Mouse (Mus musculus) neural tube, embryonic 15.5 days (tissue): ENCODE results near the gene Cox6a1. TPM values are rescaled to one million over a fixed set of nuclear protein-coding genes. Genes with fewer than 3 reads are reported as not detected.
A peak's percentile ranks its signal among the peaks of the same experiment; 100 is the strongest.
"Not testable (repeated sequence)": the region's sequence is repeated elsewhere in the genome, so short reads cannot be mapped to it uniquely, and the experiment has no call there.

Experiments
- ATAC-seq: fragments of 200-750 bp; cut with Nextera tagmentation; 2 replicates; pipeline ENCODE4 v1.8.0; 2017; ENCODE audit warnings: mild to moderate bottlenecking, moderate TSS enrichment, moderate library complexity; ENCODE audit not compliant: low FRiP score
- H3K27ac ChIP-seq: fragments of 300-500 bp; sonication (generic); replicated peaks from 2 replicates; pipeline ENCODE4 v1.5.1; 2015; ENCODE audit warnings: mild to moderate bottlenecking, inconsistent platforms
- H3K27me3 ChIP-seq: fragments of 300-500 bp; sonication (generic); replicated peaks from 2 replicates; pipeline ENCODE4 v1.6.1; 2015; ENCODE audit warnings: inconsistent platforms
- H3K36me3 ChIP-seq: fragments of 300-500 bp; sonication (generic); 2 replicates; pipeline ENCODE4 v1.6.1; 2015; ENCODE audit warnings: inconsistent platforms
- H3K4me1 ChIP-seq: fragments of 300-500 bp; sonication (generic); 2 replicates; pipeline ENCODE4 v1.6.1; 2015; ENCODE audit warnings: inconsistent platforms
- H3K4me2 ChIP-seq: fragments of 300-500 bp; sonication (generic); 2 replicates; pipeline ENCODE4 v1.6.1; 2015; ENCODE audit warnings: inconsistent platforms, mild to moderate bottlenecking, moderate library complexity
- H3K4me3 ChIP-seq: fragments of 300-500 bp; sonication (generic); replicated peaks from 2 replicates; pipeline ENCODE4 v1.5.1; 2015; ENCODE audit warnings: mild to moderate bottlenecking, inconsistent platforms
- H3K9ac ChIP-seq: fragments of 300-500 bp; sonication (generic); replicated peaks from 2 replicates; pipeline ENCODE4 v1.6.1; 2015; ENCODE audit warnings: mild to moderate bottlenecking, inconsistent platforms
- H3K9me3 ChIP-seq: fragments of 300-500 bp; sonication (generic); replicated peaks from 2 replicates; pipeline ENCODE4 v1.6.1; 2016; ENCODE audit warnings: inconsistent platforms
- WGBS: fragments of 180-500 bp; shearing (Covaris S2); methylation state at CpG from one replicate; pipeline ENCODE4 v1.1.7; 2015; ENCODE audit warnings: mixed read lengths; 5-methylcytosine and 5-hydroxymethylcytosine counted together
- polyA plus RNA-seq: library from polyadenylated mRNA; unstranded; fragments of >200 nt; fragmentation: Nextera tagmentation; extraction: Ambion mirVana; gene quantifications from 2 replicates; pipeline ENCODE4 v1.2.1, GENCODE M21; 2015

Gene Cox6a1
- 1,223 and 1,358 TPM in 2 replicates for polyA plus RNA-seq

GRCm38 (mm10) chr5:115348546-115349224 is at the start of gene Cox6a1:
Gene Cox6a1, minus strand, starts transcription at chr5:115348981.
- under 1% methylated on average over 71 of the region's 74 CpGs for WGBS
- Histone ChIP-seq H3K27me3 (no peaks in the 10 kb centered on the region), H3K9ac (peak within 1 kb of the TSS; percentile 88), H3K9me3 (no peaks in the 10 kb centered on the region), H3K4me3 (peak within 1 kb of the TSS; percentile 93), H3K4me1 (peaks cover 30% of the 10 kb centered on the region), H3K27ac (peak within 1 kb of the TSS; percentile 89), H3K36me3 (peaks cover 27% of the 10 kb centered on the region), H3K4me2 (peak within 1 kb of the TSS; percentile 96)
- peak; percentile 94 for ATAC-seq

GRCm38 (mm10) chr5:115397839-115398780 is 49.3 kb upstream of the Cox6a1 start:
- peaks cover 20% of the 10 kb centered on the region for H3K4me1 ChIP-seq
- under 1% methylated on average over 48 of the region's 48 CpGs for WGBS
- peak overlapping the region; percentile 59 for H3K9ac ChIP-seq
- ATAC-seq = peak; percentile 76
- H3K36me3 ChIP-seq = no peaks in the 10 kb centered on the region
- peak overlapping the region; percentile 37 for H3K4me3 ChIP-seq
- H3K4me2 ChIP-seq = peak overlapping the region; percentile 82
- H3K27me3 ChIP-seq = no peaks in the 10 kb centered on the region
- no peaks in the 10 kb centered on the region for H3K9me3 ChIP-seq
- peak overlapping the region; percentile 74 for H3K27ac ChIP-seq

GRCm38 (mm10) chr5:115396654-115397053 is 47.9 kb upstream of the Cox6a1 start:
- Histone ChIP-seq H3K27me3 (no peaks in the 10 kb centered on the region), H3K9me3 (no peaks in the 10 kb centered on the region), H3K4me2 (no peak overlapping the region), H3K36me3 (no peaks in the 10 kb centered on the region), H3K9ac (no peak overlapping the region), H3K4me3 (no peak overlapping the region), H3K27ac (no peak overlapping the region), H3K4me1 (peaks cover 20% of the 10 kb centered on the region)
- WGBS = 54% methylated on average over 11 of the region's 11 CpGs
- no peak for ATAC-seq

- Histone ChIP-seq H3K27me3 (no peaks in the 10 kb centered on the region), H3K4me3 (no peak overlapping the region), H3K9ac (no peak overlapping the region), H3K4me1 (peaks cover 20% of the 10 kb centered on the region), H3K4me2 (no peak overlapping the region), H3K27ac (no peak overlapping the region), H3K36me3 (no peaks in the 10 kb centered on the region), H3K9me3 (no peaks in the 10 kb centered on the region)
- WGBS = 34% methylated on average over 10 of the region's 10 CpGs
- no peak for ATAC-seq
These were observed 46.1 kb upstream of the Cox6a1 start for GRCm38 (mm10) chr5:115394836-115395235.

- Histone ChIP-seq H3K4me2 (no peak overlapping the region), H3K4me1 (peaks cover 20% of the 10 kb centered on the region), H3K27ac (no peak overlapping the region), H3K4me3 (no peak overlapping the region), H3K9me3 (no peaks in the 10 kb centered on the region), H3K9ac (no peak overlapping the region), H3K27me3 (no peaks in the 10 kb centered on the region), H3K36me3 (no peaks in the 10 kb centered on the region)
- ATAC-seq = no peak
- 3% methylated on average over 8 of the region's 8 CpGs for WGBS
These were observed 45.4 kb upstream of the Cox6a1 start for GRCm38 (mm10) chr5:115394223-115394622.

- Histone ChIP-seq H3K4me1 (peaks cover 11% of the 10 kb centered on the region), H3K27me3 (no peaks in the 10 kb centered on the region), H3K4me3 (no peak overlapping the region), H3K27ac (no peak overlapping the region), H3K4me2 (no peak overlapping the region), H3K9me3 (no peaks in the 10 kb centered on the region), H3K9ac (no peak overlapping the region), H3K36me3 (no peaks in the 10 kb centered on the region)
- no peak for ATAC-seq
- 94% methylated on average over 1 of the region's 1 CpGs for WGBS
These were observed 44.2 kb upstream of the Cox6a1 start for GRCm38 (mm10) chr5:115392969-115393368.

- Histone ChIP-seq H3K4me2 (no peak overlapping the region), H3K27me3 (no peaks in the 10 kb centered on the region), H3K9me3 (no peaks in the 10 kb centered on the region), H3K4me3 (no peak overlapping the region), H3K4me1 (peaks cover 7% of the 10 kb centered on the region; the same call in 1 of the 2 replicates), H3K36me3 (no peaks in the 10 kb centered on the region), H3K27ac (no peak overlapping the region), H3K9ac (no peak overlapping the region)
- WGBS = 32% methylated on average over 9 of the region's 9 CpGs
- no peak for ATAC-seq
These were observed 43.2 kb upstream of the Cox6a1 start for GRCm38 (mm10) chr5:115391935-115392334.

GRCm38 (mm10) chr5:115378882-115379281 is 30.1 kb upstream of the Cox6a1 start:
- not testable (repeated sequence) for H3K4me1 ChIP-seq, H3K4me2 ChIP-seq, H3K9me3 ChIP-seq, H3K27ac ChIP-seq, H3K36me3 ChIP-seq, H3K27me3 ChIP-seq, H3K9ac ChIP-seq, H3K4me3 ChIP-seq, ATAC-seq
- 94% methylated on average over 2 of the region's 2 CpGs for WGBS

- no peak for ATAC-seq
- Histone ChIP-seq H3K27ac (no peak overlapping the region), H3K4me3 (no peak overlapping the region), H3K4me1 (peaks cover 9% of the 10 kb centered on the region), H3K9ac (no peak overlapping the region), H3K4me2 (no peak overlapping the region), H3K36me3 (no peaks in the 10 kb centered on the region), H3K27me3 (no peaks in the 10 kb centered on the region), H3K9me3 (no peaks in the 10 kb centered on the region)
- 83% methylated on average over 2 of the region's 2 CpGs for WGBS
These were observed 26.7 kb upstream of the Cox6a1 start for GRCm38 (mm10) chr5:115375436-115375835.

GRCm38 (mm10) chr5:115374204-115374820 is 25.5 kb upstream of the Cox6a1 start:
- H3K9me3 ChIP-seq = no peaks in the 10 kb centered on the region
- peak overlapping the region; percentile 28; the same call in 1 of the 2 replicates for H3K27ac ChIP-seq
- WGBS = 5% methylated on average over 11 of the region's 11 CpGs
- peak overlapping the region; percentile 34 for H3K4me3 ChIP-seq
- no peaks in the 10 kb centered on the region for H3K36me3 ChIP-seq
- peaks cover 9% of the 10 kb centered on the region for H3K4me1 ChIP-seq
- no peak for ATAC-seq
- H3K9ac ChIP-seq = peak overlapping the region; percentile 38; the same call in 1 of the 2 replicates
- peak overlapping the region; percentile 70 for H3K4me2 ChIP-seq
- H3K27me3 ChIP-seq = no peaks in the 10 kb centered on the region

- WGBS = 4% methylated on average over 26 of the region's 26 CpGs
- Histone ChIP-seq H3K4me3 (peak overlapping the region; percentile 34), H3K4me2 (peak overlapping the region; percentile 70), H3K27me3 (no peaks in the 10 kb centered on the region), H3K36me3 (no peaks in the 10 kb centered on the region), H3K9me3 (no peaks in the 10 kb centered on the region), H3K9ac (peak overlapping the region; percentile 38; the same call in 1 of the 2 replicates), H3K27ac (peak overlapping the region; percentile 28), H3K4me1 (peaks cover 9% of the 10 kb centered on the region)
- no peak for ATAC-seq
These were observed 24.8 kb upstream of the Cox6a1 start for GRCm38 (mm10) chr5:115373441-115374203.
